Comparison of ENCODE assay signal across 9 mouse cellular contexts in the genomic region with DNA sequence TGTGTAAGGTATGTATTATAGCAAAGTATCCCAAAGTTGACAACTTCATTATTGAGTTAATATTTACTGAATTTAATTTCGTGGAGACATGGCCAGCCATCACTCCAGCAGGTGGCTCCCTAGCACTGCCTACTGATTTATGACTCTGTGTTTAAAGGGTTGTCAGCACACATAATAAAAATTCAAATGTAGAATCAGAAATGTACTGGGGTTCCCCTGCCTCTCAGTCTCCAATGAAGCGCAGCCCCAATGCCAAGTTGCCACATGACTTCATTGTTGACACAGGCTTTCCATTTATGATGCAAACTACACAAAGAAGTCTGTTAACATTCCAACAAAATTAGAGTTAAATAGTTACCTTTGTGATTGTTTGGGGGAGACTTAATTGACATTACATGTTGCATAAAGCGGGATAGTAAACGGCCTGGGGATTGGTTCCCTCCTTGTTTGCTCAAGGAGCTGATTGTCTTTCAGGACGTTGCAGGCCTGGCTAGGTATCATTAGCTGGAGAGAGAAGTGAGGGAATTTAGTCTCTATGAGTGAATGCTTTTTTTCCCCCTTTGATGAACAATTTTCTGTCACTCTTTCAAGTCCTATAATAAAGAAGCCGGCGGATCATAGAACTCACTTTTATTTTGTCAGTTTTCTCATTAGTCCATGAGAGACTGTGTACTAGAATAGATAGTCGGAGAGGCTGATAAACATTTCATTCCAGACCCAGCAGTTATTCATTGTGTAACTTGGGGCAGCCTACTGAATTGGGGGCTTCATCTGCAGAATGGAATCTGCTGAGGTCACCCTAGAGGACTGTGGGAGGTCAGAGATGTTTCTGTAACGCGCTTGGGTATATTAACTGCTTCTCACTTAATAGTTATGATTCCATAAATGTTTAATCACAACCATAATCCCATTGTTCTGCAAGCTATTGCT.
DNase-seq lines count a peak whose midpoint lies in the region; ATAC-seq lines count a peak whose summit lies in the region.
"Had no signal": no experiment of that assay in that cellular context is flagged by ENCODE, and none has a peak within 500 bp of the region (broad histone marks: within the 10 kb centered on the region; RNA-seq: fewer than 3 reads in every experiment).

No protein-coding gene starts in this region.

- no peaks in the 10 kb centered on the region for H3K9me3 ChIP-seq in midbrain, embryonic 10.5 days (replicated peaks)
- H3K9me3 ChIP-seq in midbrain, embryonic 15.5 days = no peaks in the 10 kb centered on the region
- H3K9me3 ChIP-seq: liver, embryonic 13.5 days had no signal

- intact Hi-C loops in left cerebral cortex, postnatal 14 days (cut with DNase I) = loop anchor here (10.0 kb wide), 1 partner anchor 595 kb away; no protein-coding TSS in a partner anchor
- intact Hi-C loops in gastrocnemius, postnatal 36 days (cut with DNase I) = no loop called here

- peak; percentile 3 to 69 for DNase-seq in adrenal gland, adult (ENCODE audit: inconsistent age in 2 of 2, low spot score in 1 of 2)
- no peak for DNase-seq in adrenal gland, postnatal 4 days (ENCODE audit: low spot score in 2 of 2)
- peak; percentile 19 for DNase-seq in midbrain, embryonic 10.5 days (ENCODE audit: low spot score)
- DNase-seq in frontal cortex, postnatal 25 days (ENCODE audit: low spot score in 2 of 2) = peak; percentile 32
- peak; percentile 40 to 69 for DNase-seq in left cerebral cortex, postnatal 14 days (ENCODE audit: low spot score in 2 of 2)
- no peak for DNase-seq in gastrocnemius, postnatal 36 days
- no peak for DNase-seq in heart, adult 9 months (ENCODE audit: low spot score in 2 of 2)
- DNase-seq: liver, embryonic 13.5 days had no signal

- 63% methylated on average over 10 of the region's 10 CpGs for WGBS in midbrain, embryonic 10.5 days
- 40% methylated on average over 10 of the region's 10 CpGs for WGBS in midbrain, embryonic 15.5 days

- H3K9ac ChIP-seq in midbrain, embryonic 15.5 days = no peak overlapping the region
- H3K9ac ChIP-seq: liver, embryonic 13.5 days had no signal

- H3K36me3 ChIP-seq in midbrain, embryonic 10.5 days = no peaks in the 10 kb centered on the region
- no peaks in the 10 kb centered on the region for H3K36me3 ChIP-seq in midbrain, embryonic 15.5 days (replicated peaks)
- H3K36me3 ChIP-seq: liver, embryonic 13.5 days had no signal

- 0 out of 2 replicates have a peak, but pooled peaks cover 4% of the 10 kb centered on the region for H3K4me1 ChIP-seq in midbrain, embryonic 10.5 days
- H3K4me1 ChIP-seq in midbrain, embryonic 15.5 days = peaks cover 8% of the 10 kb centered on the region
- H3K4me1 ChIP-seq: liver, embryonic 13.5 days had no signal

- H3K27ac ChIP-seq in midbrain, embryonic 10.5 days (replicated peaks) = no peak overlapping the region
- H3K27ac ChIP-seq in midbrain, embryonic 15.5 days = no peak overlapping the region
- H3K27ac ChIP-seq: liver, embryonic 13.5 days had no signal

- ATAC-seq in midbrain, embryonic 15.5 days (replicated peaks) = no peak; the same call in 1 of the 2 replicates

- no peaks in the 10 kb centered on the region for H3K27me3 ChIP-seq in midbrain, embryonic 10.5 days (ENCODE audit: low read depth, poor library complexity, severe bottlenecking)
- no peaks in the 10 kb centered on the region for H3K27me3 ChIP-seq in midbrain, embryonic 15.5 days (replicated peaks)
- H3K27me3 ChIP-seq: liver, embryonic 13.5 days had no signal

- no peak overlapping the region for H3K4me2 ChIP-seq in midbrain, embryonic 15.5 days
- H3K4me2 ChIP-seq: liver, embryonic 13.5 days had no signal

- no peak overlapping the region for H3K4me3 ChIP-seq in midbrain, embryonic 10.5 days
- H3K4me3 ChIP-seq in midbrain, embryonic 15.5 days = no peak overlapping the region
- H3K4me3 ChIP-seq: liver, embryonic 13.5 days had no signal

Comparison
In these comparisons a context has a peak if more than half of its experiments do, and no peak if none do; other contexts are left out.
1. DNase-seq: peak in adrenal gland, adult (2 of 2), midbrain, embryonic 10.5 days (single experiment), frontal cortex, postnatal 25 days (2 of 2) and left cerebral cortex, postnatal 14 days (2 of 2); none in adrenal gland, postnatal 4 days (0 of 2), gastrocnemius, postnatal 36 days (0 of 2) and heart, adult 9 months (0 of 2).